Mouse (Mus musculus) ES-E14 (cell line): ENCODE measurements around the gene Cd8a.

Source experiments
- MAFK ChIP-seq: IDR thresholded peaks from 2 replicates; pipeline ENCODE4 v1.6.1; 2014; ENCODE audit warnings: mild to moderate bottlenecking, low read depth, low read length, inconsistent platforms; ENCODE audit not compliant: insufficient read depth
- ZC3H11A ChIP-seq: IDR thresholded peaks from 2 replicates; pipeline ENCODE4 v1.6.1; 2012; ENCODE audit warnings: low read depth, mild to moderate bottlenecking, inconsistent platforms, low read length, borderline replicate concordance
- ZNF384 ChIP-seq: IDR thresholded peaks from 2 replicates; pipeline ENCODE4 v1.6.1; 2012; ENCODE audit warnings: low read depth, low read length, inconsistent platforms

DNA sequence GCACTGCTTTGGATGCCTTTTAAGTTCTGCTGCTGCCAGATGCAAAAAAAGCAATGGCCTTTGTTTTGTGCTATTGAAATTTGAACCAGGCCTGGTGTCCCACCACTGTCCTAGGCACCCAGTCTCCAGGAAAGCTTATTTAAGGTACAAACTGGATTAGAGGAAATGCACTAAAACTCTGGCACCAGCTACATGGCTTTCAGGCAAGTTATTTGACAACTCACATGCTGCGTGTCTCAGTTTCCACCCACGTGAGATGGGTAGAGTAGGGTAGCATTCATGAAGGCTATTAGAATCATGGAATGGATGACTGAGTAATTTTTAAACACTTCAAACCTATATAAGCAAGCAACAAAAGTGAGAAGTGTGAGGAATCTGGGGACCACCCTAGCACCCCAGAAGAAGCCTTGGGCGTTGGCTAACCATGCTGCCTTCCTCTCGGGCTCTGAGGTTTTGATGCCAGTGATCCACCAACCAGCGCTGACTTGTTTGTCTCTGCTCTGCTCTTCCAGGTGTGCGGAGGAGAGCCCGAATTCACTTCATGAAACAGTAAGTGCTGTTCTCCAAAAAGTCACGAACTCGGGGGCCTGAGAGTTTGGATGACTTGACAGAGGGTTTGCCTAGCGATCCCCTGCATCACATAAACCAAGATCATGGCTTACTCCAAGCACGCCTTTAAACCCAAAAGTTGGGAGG is 39.5 kb upstream of the Cd8a start:
- TF ChIP-seq MAFK (no peak), ZC3H11A (no peak), ZNF384 (no peak)
